Mouse (Mus musculus): ENCODE results near the gene Sf3a1. TPM values are rescaled to one million over a fixed set of nuclear protein-coding genes. Genes with fewer than 3 reads are reported as not detected.

Gene Sf3a1
- polyA plus RNA-seq, 1 experiment from 2014 or later: 43.1 TPM

DNA sequence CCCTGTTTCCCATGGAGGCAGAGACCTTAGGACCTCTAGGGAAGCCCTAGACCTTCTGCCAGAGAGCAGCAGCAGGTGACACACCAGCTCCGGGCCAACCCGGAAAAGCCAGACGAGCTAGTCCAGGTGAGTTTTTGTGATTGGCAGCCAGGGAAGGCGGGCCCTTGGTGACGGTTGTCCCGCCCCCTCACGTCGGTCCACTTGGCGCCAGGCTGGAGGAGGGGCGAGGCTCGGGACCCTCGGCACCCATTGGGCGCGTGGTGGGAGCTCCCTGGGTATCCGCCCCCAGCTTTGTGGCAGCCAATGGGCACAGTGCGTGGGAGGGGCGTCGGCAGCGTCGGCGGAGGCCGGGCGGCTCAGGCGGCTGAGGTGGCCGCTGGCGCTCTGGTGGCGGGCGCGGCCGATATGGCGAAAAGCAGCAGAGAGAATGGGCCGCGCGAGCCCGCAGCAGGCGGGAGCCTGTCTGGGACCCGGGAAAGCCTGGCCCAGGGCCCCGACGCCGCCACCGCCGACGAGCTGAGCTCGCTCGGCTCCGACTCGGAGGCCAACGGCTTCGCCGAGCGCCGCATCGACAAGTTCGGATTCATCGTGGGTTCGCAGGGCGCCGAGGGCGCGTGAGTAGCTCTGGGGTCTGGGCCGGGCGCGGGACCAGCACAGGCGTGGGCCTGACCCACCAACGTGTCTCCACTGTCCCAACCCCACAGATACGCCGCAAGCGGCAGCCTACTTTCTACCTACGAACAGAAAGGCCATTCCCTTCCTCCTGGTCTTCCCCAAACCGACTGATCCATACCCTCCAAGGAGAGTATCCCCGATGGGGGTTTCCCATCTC, 26.6 kb downstream of the Sf3a1 start, which contains the start of gene Tbc1d10a:
TSS of gene Tbc1d10a (plus strand) at position 304 of the 832 bp plus-strand sequence.
- H3K9me3 ChIP-seq (replicated peaks): no peaks in the 10 kb centered on the region
- no peak within 1 kb of the TSS; the same call in 1 of the 2 replicates for H3K27ac ChIP-seq (ENCODE audit: poor library complexity, severe bottlenecking)
- peak; percentile 100 for ATAC-seq (ENCODE audit: insufficient number of reproducible peaks, low FRiP score)
- peak within 1 kb of the TSS; percentile 97 for H3K4me2 ChIP-seq
- H3K36me3 ChIP-seq: peaks cover 14% of the 10 kb centered on the region
- WGBS: 0% methylated on average over 71 of the region's 71 CpGs
- H3K4me3 ChIP-seq: peak within 1 kb of the TSS; percentile 82
- H3K9ac ChIP-seq: peak within 1 kb of the TSS; percentile 96
- no peaks in the 10 kb centered on the region for H3K27me3 ChIP-seq (replicated peaks)
- H3K4me1 ChIP-seq (replicated peaks): peaks cover 28% of the 10 kb centered on the region

DNA sequence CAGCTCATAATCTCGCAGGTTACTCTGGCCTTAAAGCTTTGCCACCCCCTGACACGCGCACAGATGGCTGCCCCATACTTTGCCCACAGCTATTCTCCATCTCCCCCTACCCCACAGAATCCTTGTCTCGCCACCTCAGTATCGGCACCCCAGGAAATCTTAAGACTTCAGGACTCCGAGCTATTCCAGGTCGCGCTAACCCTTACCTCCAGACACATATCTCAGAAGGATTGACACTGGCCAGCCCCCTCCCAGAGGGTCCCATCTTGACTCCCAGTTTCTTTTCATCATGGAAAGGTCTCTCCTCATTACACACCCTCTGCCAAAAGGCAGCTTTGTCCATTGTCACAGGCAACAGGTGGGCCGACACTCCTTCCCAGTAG, 27.2 kb downstream of the Sf3a1 start:
- Histone ChIP-seq H3K27ac (ENCODE audit: poor library complexity, severe bottlenecking) (no peak overlapping the region), H3K36me3 (peaks cover 8% of the 10 kb centered on the region; the same call in 1 of the 2 replicates), H3K9ac (peak overlapping the region; percentile 96), H3K4me1 (replicated peaks) (peaks cover 33% of the 10 kb centered on the region), H3K4me3 (peak overlapping the region; percentile 82), H3K4me2 (peak overlapping the region; percentile 97), H3K9me3 (replicated peaks) (no peaks in the 10 kb centered on the region), H3K27me3 (replicated peaks) (no peaks in the 10 kb centered on the region)
- no peak for ATAC-seq (ENCODE audit: insufficient number of reproducible peaks, low FRiP score)
- WGBS: 12% methylated on average over 9 of the region's 9 CpGs

DNA sequence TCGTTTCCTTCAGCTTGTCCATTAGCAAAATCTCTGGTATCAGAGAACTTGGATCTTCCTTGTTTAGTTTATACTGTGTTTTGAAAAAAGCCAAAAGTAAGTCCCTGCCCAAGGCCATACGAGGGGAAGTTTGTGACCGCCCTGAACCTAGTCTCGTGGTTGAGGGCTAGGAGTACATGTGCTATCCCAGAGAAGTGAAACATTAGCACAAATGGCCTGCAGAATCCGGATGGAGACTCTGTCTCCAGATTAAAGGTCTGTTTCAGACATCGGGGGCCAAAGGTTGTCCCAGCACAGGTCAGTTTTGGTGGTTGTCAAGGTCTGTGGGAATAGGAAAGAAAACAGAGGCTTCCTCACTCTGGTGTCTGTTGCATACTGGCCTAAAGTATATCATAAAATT, 29.0 kb downstream of the Sf3a1 start:
- no peak overlapping the region for H3K4me3 ChIP-seq
- H3K27ac ChIP-seq (ENCODE audit: poor library complexity, severe bottlenecking): no peak overlapping the region
- no peaks in the 10 kb centered on the region for H3K27me3 ChIP-seq (replicated peaks)
- no peak overlapping the region for H3K4me2 ChIP-seq
- no peak overlapping the region for H3K9ac ChIP-seq
- H3K9me3 ChIP-seq (replicated peaks): no peaks in the 10 kb centered on the region
- H3K36me3 ChIP-seq: no peaks in the 10 kb centered on the region
- WGBS: 80% methylated on average over 6 of the region's 6 CpGs
- peaks cover 33% of the 10 kb centered on the region for H3K4me1 ChIP-seq (replicated peaks)
- ATAC-seq (ENCODE audit: insufficient number of reproducible peaks, low FRiP score): no peak

GRCm38 (mm10) chr11:4190677-4191076, 30.5 kb downstream of the Sf3a1 start:
- no peak overlapping the region for H3K4me2 ChIP-seq
- WGBS: 78% methylated on average over 3 of the region's 3 CpGs

GRCm38 (mm10) chr11:4192757-4193156, 32.6 kb downstream of the Sf3a1 start:
- no peak for ATAC-seq (ENCODE audit: insufficient number of reproducible peaks, low FRiP score)
- H3K27ac ChIP-seq (ENCODE audit: poor library complexity, severe bottlenecking): no peak overlapping the region
- H3K9me3 ChIP-seq (replicated peaks): no peaks in the 10 kb centered on the region
- H3K4me1 ChIP-seq (replicated peaks): peaks cover 24% of the 10 kb centered on the region
- H3K4me2 ChIP-seq: no peak overlapping the region
- no peak overlapping the region for H3K4me3 ChIP-seq
- no peaks in the 10 kb centered on the region for H3K36me3 ChIP-seq
- H3K27me3 ChIP-seq (replicated peaks): no peaks in the 10 kb centered on the region
- whole genome bisulfite sequencing: 82% methylated on average over 3 of the region's 3 CpGs
- H3K9ac ChIP-seq: no peak overlapping the region

More at GRCm38 (mm10) chr11:4190677-4191076, 30.5 kb downstream of the Sf3a1 start:
- Histone ChIP-seq H3K27me3 (replicated peaks) (no peaks in the 10 kb centered on the region), H3K4me1 (replicated peaks) (peaks cover 33% of the 10 kb centered on the region), H3K4me3 (no peak overlapping the region), H3K36me3 (no peaks in the 10 kb centered on the region), H3K9ac (no peak overlapping the region), H3K27ac (ENCODE audit: poor library complexity, severe bottlenecking) (no peak overlapping the region), H3K9me3 (replicated peaks) (no peaks in the 10 kb centered on the region)
- ATAC-seq (ENCODE audit: insufficient number of reproducible peaks, low FRiP score): no peak

DNA sequence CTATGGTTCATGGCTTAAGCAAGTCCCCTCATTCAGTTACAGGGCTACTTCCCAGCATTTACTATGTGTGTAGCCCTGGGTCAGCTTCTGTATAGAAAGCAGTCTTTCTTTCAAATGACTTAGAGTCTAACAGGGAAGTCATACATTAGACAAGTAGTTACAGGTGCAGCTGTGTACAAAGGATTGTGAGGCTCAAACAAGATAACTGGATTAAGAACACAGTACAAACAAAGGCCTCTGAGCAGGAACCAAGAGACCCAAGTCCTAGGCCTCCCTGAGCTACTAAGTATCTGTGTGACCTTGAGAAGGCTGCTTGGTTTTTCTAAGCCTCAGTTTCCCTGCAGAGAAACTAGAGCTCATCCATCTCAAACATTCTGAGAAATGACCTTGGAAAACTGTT, 33.3 kb downstream of the Sf3a1 start:
- no peak overlapping the region for H3K4me3 ChIP-seq
- H3K27me3 ChIP-seq (replicated peaks): no peaks in the 10 kb centered on the region
- H3K9ac ChIP-seq: no peak overlapping the region
- H3K27ac ChIP-seq (ENCODE audit: poor library complexity, severe bottlenecking): no peak overlapping the region
- ATAC-seq (ENCODE audit: insufficient number of reproducible peaks, low FRiP score): no peak
- H3K9me3 ChIP-seq (replicated peaks): no peaks in the 10 kb centered on the region
- peaks cover 19% of the 10 kb centered on the region for H3K4me1 ChIP-seq (replicated peaks)
- H3K4me2 ChIP-seq: no peak overlapping the region
- no peaks in the 10 kb centered on the region for H3K36me3 ChIP-seq

DNA sequence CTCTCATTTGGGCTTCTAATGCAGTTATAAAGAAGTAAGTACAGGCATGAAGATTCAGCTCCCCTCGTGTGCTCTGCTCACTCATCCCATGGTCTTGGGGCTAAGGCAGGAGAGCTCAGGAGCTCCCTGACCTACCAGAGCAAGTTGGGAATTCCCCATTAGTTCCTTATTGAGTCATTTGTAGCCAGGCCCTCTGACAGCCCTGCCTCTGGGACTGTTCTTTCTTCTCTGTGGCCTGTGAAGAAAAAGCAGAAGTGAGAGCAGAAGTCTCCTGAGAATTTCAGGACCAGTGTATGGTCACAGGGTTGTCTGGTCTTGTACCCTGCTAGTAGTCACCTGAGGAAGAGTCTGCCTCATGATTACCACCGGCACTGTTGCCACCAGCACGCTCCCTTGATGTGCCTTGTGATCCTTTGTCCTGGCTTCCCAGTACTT, 35.5 kb downstream of the Sf3a1 start:
- 71% methylated on average over 3 of the region's 3 CpGs for WGBS
- Histone ChIP-seq H3K9me3 (replicated peaks) (no peaks in the 10 kb centered on the region), H3K27me3 (replicated peaks) (no peaks in the 10 kb centered on the region), H3K4me1 (replicated peaks) (peaks cover 15% of the 10 kb centered on the region), H3K9ac (no peak overlapping the region), H3K4me2 (no peak overlapping the region), H3K36me3 (no peaks in the 10 kb centered on the region), H3K27ac (ENCODE audit: poor library complexity, severe bottlenecking) (no peak overlapping the region), H3K4me3 (no peak overlapping the region)
- no peak for ATAC-seq (ENCODE audit: insufficient number of reproducible peaks, low FRiP score)

DNA sequence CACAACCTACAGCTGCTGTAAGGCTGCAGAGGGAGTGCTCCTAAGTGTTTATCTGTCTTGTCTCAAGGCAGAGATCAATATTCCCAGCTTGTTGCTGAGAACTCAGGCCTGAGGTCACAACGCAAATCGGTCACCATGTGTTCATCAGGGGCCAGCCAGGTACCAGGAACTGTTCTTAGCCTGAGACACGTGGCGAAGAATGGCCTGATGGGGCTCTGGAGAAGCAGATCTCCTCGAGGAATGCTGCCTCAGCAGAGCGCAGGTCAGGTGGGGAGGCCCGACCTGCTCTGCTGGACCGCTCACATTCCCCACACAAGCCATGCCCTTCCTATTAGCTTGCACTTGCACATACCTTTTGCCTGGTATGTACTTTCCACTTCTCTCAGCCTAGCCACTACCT, 36.5 kb downstream of the Sf3a1 start:
- Histone ChIP-seq H3K4me2 (no peak overlapping the region), H3K27ac (ENCODE audit: poor library complexity, severe bottlenecking) (no peak overlapping the region), H3K9ac (no peak overlapping the region), H3K4me1 (replicated peaks) (0 out of 2 replicates have a peak, but pooled peaks cover 6% of the 10 kb centered on the region), H3K9me3 (replicated peaks) (no peaks in the 10 kb centered on the region), H3K36me3 (no peaks in the 10 kb centered on the region), H3K4me3 (no peak overlapping the region), H3K27me3 (replicated peaks) (no peaks in the 10 kb centered on the region)
- no peak for ATAC-seq (ENCODE audit: insufficient number of reproducible peaks, low FRiP score)
- 74% methylated on average over 8 of the region's 8 CpGs for WGBS

GRCm38 (mm10) chr11:4197691-4198090, 37.5 kb downstream of the Sf3a1 start:
- no peak for ATAC-seq (ENCODE audit: insufficient number of reproducible peaks, low FRiP score)
- H3K27ac ChIP-seq (ENCODE audit: poor library complexity, severe bottlenecking): no peak overlapping the region

GRCm38 (mm10) chr11:4201981-4202700, 42.0 kb downstream of the Sf3a1 start:
- peaks cover 17% of the 10 kb centered on the region; the same call in 1 of the 2 replicates for H3K36me3 ChIP-seq
- no peak overlapping the region for H3K4me2 ChIP-seq
- ATAC-seq (ENCODE audit: insufficient number of reproducible peaks, low FRiP score): no peak
- H3K9ac ChIP-seq: no peak overlapping the region
- no peak overlapping the region for H3K27ac ChIP-seq (ENCODE audit: poor library complexity, severe bottlenecking)
- H3K9me3 ChIP-seq (replicated peaks): no peaks in the 10 kb centered on the region
- peaks cover 30% of the 10 kb centered on the region for H3K4me1 ChIP-seq (replicated peaks)
- 73% methylated on average over 11 of the region's 11 CpGs for WGBS
- H3K4me3 ChIP-seq: no peak overlapping the region
- H3K27me3 ChIP-seq (replicated peaks): no peaks in the 10 kb centered on the region

More at GRCm38 (mm10) chr11:4197691-4198090, 37.5 kb downstream of the Sf3a1 start:
- H3K9ac ChIP-seq: no peak overlapping the region
- 0 out of 2 replicates have a peak, but pooled peaks cover 5% of the 10 kb centered on the region for H3K4me1 ChIP-seq (replicated peaks)
- H3K36me3 ChIP-seq: no peaks in the 10 kb centered on the region
- no peak overlapping the region for H3K4me3 ChIP-seq
- no peak overlapping the region for H3K4me2 ChIP-seq
- no peaks in the 10 kb centered on the region for H3K27me3 ChIP-seq (replicated peaks)
- no peaks in the 10 kb centered on the region for H3K9me3 ChIP-seq (replicated peaks)
- whole genome bisulfite sequencing: 86% methylated on average over 1 of the region's 1 CpGs

GRCm38 (mm10) chr11:4202995-4203704, 43.0 kb downstream of the Sf3a1 start:
- WGBS: 62% methylated on average over 12 of the region's 12 CpGs
- H3K36me3 ChIP-seq: peaks cover 25% of the 10 kb centered on the region; the same call in 1 of the 2 replicates
- ATAC-seq (ENCODE audit: insufficient number of reproducible peaks, low FRiP score): no peak

More at GRCm38 (mm10) chr11:4202995-4203704, 43.0 kb downstream of the Sf3a1 start:
- Histone ChIP-seq H3K4me3 (no peak overlapping the region), H3K27ac (ENCODE audit: poor library complexity, severe bottlenecking) (peak overlapping the region; percentile 69), H3K9me3 (replicated peaks) (no peaks in the 10 kb centered on the region), H3K27me3 (replicated peaks) (no peaks in the 10 kb centered on the region), H3K4me2 (no peak overlapping the region), H3K9ac (no peak overlapping the region), H3K4me1 (replicated peaks) (peaks cover 30% of the 10 kb centered on the region)
